Mouse (Mus musculus) midbrain, embryonic 13.5 days (tissue): ENCODE results near the gene Mcidas. TPM values are rescaled to one million over a fixed set of nuclear protein-coding genes. Genes with fewer than 3 reads are reported as not detected.

Experiments used
- ATAC-seq: fragments of 200-750 bp; cut with Nextera tagmentation; 2 replicates; pipeline ENCODE4 v1.8.0; 2017; ENCODE audit warnings: mild to moderate bottlenecking, moderate TSS enrichment, moderate library complexity
- H3K27ac ChIP-seq: fragments of 300-500 bp; sonication (generic); 2 replicates; pipeline ENCODE4 v1.5.1; 2015; ENCODE audit warnings: inconsistent platforms, mild to moderate bottlenecking, moderate library complexity
- H3K27me3 ChIP-seq: fragments of 300-500 bp; sonication (generic); 2 replicates; pipeline ENCODE4 v1.6.1; 2015; ENCODE audit warnings: mild to moderate bottlenecking, inconsistent platforms
- H3K36me3 ChIP-seq: fragments of 300-500 bp; sonication (generic); 2 replicates; pipeline ENCODE4 v1.6.1; 2015; ENCODE audit warnings: mild to moderate bottlenecking, inconsistent platforms
- H3K4me1 ChIP-seq: fragments of 300-500 bp; sonication (generic); replicated peaks from 2 replicates; pipeline ENCODE4 v1.6.1; 2015; ENCODE audit warnings: inconsistent platforms
- H3K4me2 ChIP-seq: fragments of 300-500 bp; sonication (generic); replicated peaks from 2 replicates; pipeline ENCODE4 v1.6.1; 2015; ENCODE audit warnings: moderate library complexity, mild to moderate bottlenecking, inconsistent platforms
- H3K4me3 ChIP-seq: fragments of 300-500 bp; sonication (generic); replicated peaks from 2 replicates; pipeline ENCODE4 v1.5.1; 2015; ENCODE audit warnings: mild to moderate bottlenecking, inconsistent platforms
- H3K9ac ChIP-seq: fragments of 300-500 bp; sonication (generic); replicated peaks from 2 replicates; pipeline ENCODE4 v1.6.1; 2015; ENCODE audit warnings: mild to moderate bottlenecking, inconsistent platforms
- H3K9me3 ChIP-seq: fragments of 300-500 bp; sonication (generic); 2 replicates; pipeline ENCODE4 v1.6.1; 2016; ENCODE audit warnings: mild to moderate bottlenecking, inconsistent platforms
- WGBS: fragments of 180-500 bp; shearing (Covaris S2); methylation state at CpG from one replicate; pipeline ENCODE4 v1.1.7; 2015; 5-methylcytosine and 5-hydroxymethylcytosine counted together
- polyA plus RNA-seq: library from polyadenylated mRNA; unstranded; fragments of >200 nt; fragmentation: Nextera tagmentation; extraction: Ambion mirVana; gene quantifications from 2 replicates; pipeline ENCODE4 v1.2.1, GENCODE M21; 2015

Mcidas gene
- polyA plus RNA-seq, 1 experiment from 2014 or later: 0.89 TPM

GRCm38 (mm10) chr13:113022467-113022866, 28.8 kb downstream of the Mcidas start:
- Histone ChIP-seq H3K36me3 (no peaks in the 10 kb centered on the region), H3K9me3 (no peaks in the 10 kb centered on the region), H3K27me3 (0 out of 2 replicates have a peak, but pooled peaks cover 4% of the 10 kb centered on the region), H3K27ac (no peak overlapping the region), H3K4me3 (no peak overlapping the region), H3K4me1 (no peaks in the 10 kb centered on the region), H3K9ac (no peak overlapping the region), H3K4me2 (no peak overlapping the region)
- 73% methylated on average over 8 of the region's 8 CpGs for WGBS
- no peak for ATAC-seq

- H3K4me1 ChIP-seq: no peaks in the 10 kb centered on the region
- 91% methylated on average over 17 of the region's 17 CpGs for WGBS
- ATAC-seq: no peak
Observed at GRCm38 (mm10) chr13:113023274-113024143, 29.9 kb downstream of the Mcidas start.

GRCm38 (mm10) chr13:113031351-113031750, 37.7 kb downstream of the Mcidas start:
- H3K4me1 ChIP-seq: peaks cover 32% of the 10 kb centered on the region
- peaks cover 43% of the 10 kb centered on the region for H3K27me3 ChIP-seq
- 1% methylated on average over 7 of the region's 7 CpGs for WGBS

More at GRCm38 (mm10) chr13:113023274-113024143, 29.9 kb downstream of the Mcidas start:
- H3K36me3 ChIP-seq: no peaks in the 10 kb centered on the region
- no peak overlapping the region for H3K4me2 ChIP-seq
- no peak overlapping the region for H3K9ac ChIP-seq
- no peak overlapping the region for H3K4me3 ChIP-seq
- H3K27me3 ChIP-seq: 0 out of 2 replicates have a peak, but pooled peaks cover 4% of the 10 kb centered on the region
- no peaks in the 10 kb centered on the region for H3K9me3 ChIP-seq
- no peak overlapping the region for H3K27ac ChIP-seq

GRCm38 (mm10) chr13:113031792-113032571, 38.3 kb downstream of the Mcidas start:
- peak overlapping the region; percentile 78 for H3K4me2 ChIP-seq
- WGBS: under 1% methylated on average over 40 of the region's 40 CpGs
- H3K4me3 ChIP-seq: peak overlapping the region; percentile 60
- peak overlapping the region; percentile 71 for H3K9ac ChIP-seq
- H3K9me3 ChIP-seq: no peaks in the 10 kb centered on the region
- H3K27me3 ChIP-seq: peaks cover 43% of the 10 kb centered on the region
- H3K4me1 ChIP-seq: peaks cover 32% of the 10 kb centered on the region
- ATAC-seq: peak; percentile 80
- peak overlapping the region; percentile 82 for H3K27ac ChIP-seq
- no peaks in the 10 kb centered on the region for H3K36me3 ChIP-seq

More at GRCm38 (mm10) chr13:113031351-113031750, 37.7 kb downstream of the Mcidas start:
- Histone ChIP-seq H3K9ac (no peak overlapping the region; the same call in 1 of the 2 replicates), H3K36me3 (no peaks in the 10 kb centered on the region), H3K9me3 (no peaks in the 10 kb centered on the region), H3K27ac (no peak overlapping the region), H3K4me2 (peak overlapping the region; percentile 78), H3K4me3 (peak overlapping the region; percentile 60)
- ATAC-seq: peak; percentile 35; the same call in 1 of the 2 replicates

- no peak overlapping the region; the same call in 1 of the 2 replicates for H3K4me3 ChIP-seq
- H3K27ac ChIP-seq: no peak overlapping the region
- no peaks in the 10 kb centered on the region for H3K9me3 ChIP-seq
- no peak for ATAC-seq
- no peak overlapping the region; the same call in 1 of the 2 replicates for H3K4me2 ChIP-seq
- peaks cover 47% of the 10 kb centered on the region for H3K27me3 ChIP-seq
- H3K9ac ChIP-seq: no peak overlapping the region
- H3K4me1 ChIP-seq: peaks cover 32% of the 10 kb centered on the region
- no peaks in the 10 kb centered on the region for H3K36me3 ChIP-seq
Observed at GRCm38 (mm10) chr13:113032831-113033230, 39.2 kb downstream of the Mcidas start.

- ATAC-seq: no peak
- Histone ChIP-seq H3K4me1 (peaks cover 32% of the 10 kb centered on the region), H3K4me2 (peak overlapping the region; percentile 85), H3K27ac (no peak overlapping the region), H3K4me3 (peak overlapping the region; percentile 49), H3K9ac (peak overlapping the region; percentile 54; the same call in 1 of the 2 replicates), H3K27me3 (peaks cover 44% of the 10 kb centered on the region), H3K36me3 (no peaks in the 10 kb centered on the region), H3K9me3 (no peaks in the 10 kb centered on the region)
- 3% methylated on average over 11 of the region's 11 CpGs for WGBS
Observed at GRCm38 (mm10) chr13:113034271-113034886, 40.7 kb downstream of the Mcidas start.

GRCm38 (mm10) chr13:113034950-113035421, 41.3 kb downstream of the Mcidas start, which contains the start of gene Cdc20b:
Cdc20b (plus strand) TSS chr13:113035111.
- Histone ChIP-seq H3K4me1 (peaks cover 32% of the 10 kb centered on the region), H3K9me3 (no peaks in the 10 kb centered on the region), H3K27me3 (peaks cover 40% of the 10 kb centered on the region), H3K4me2 (peak within 1 kb of the TSS; percentile 85), H3K36me3 (no peaks in the 10 kb centered on the region), H3K27ac (no peak within 1 kb of the TSS), H3K4me3 (peak within 1 kb of the TSS; percentile 49), H3K9ac (peak within 1 kb of the TSS; percentile 54)
- under 1% methylated on average over 46 of the region's 46 CpGs for WGBS
- peak; percentile 18; the same call in 1 of the 2 replicates for ATAC-seq

GRCm38 (mm10) chr13:113035852-113036251, 42.2 kb downstream of the Mcidas start:
- Histone ChIP-seq H3K36me3 (no peaks in the 10 kb centered on the region), H3K9ac (no peak overlapping the region), H3K4me2 (peak overlapping the region; percentile 85), H3K4me3 (peak overlapping the region; percentile 49), H3K27ac (no peak overlapping the region), H3K27me3 (peaks cover 38% of the 10 kb centered on the region), H3K9me3 (no peaks in the 10 kb centered on the region), H3K4me1 (peaks cover 32% of the 10 kb centered on the region)
- 0% methylated on average over 4 of the region's 4 CpGs for WGBS
- peak; percentile 83 for ATAC-seq

- 79% methylated on average over 3 of the region's 3 CpGs for WGBS
- no peak overlapping the region for H3K9ac ChIP-seq
- no peak for ATAC-seq
- H3K4me1 ChIP-seq: peaks cover 10% of the 10 kb centered on the region
- H3K27me3 ChIP-seq: no peaks in the 10 kb centered on the region
- H3K36me3 ChIP-seq: no peaks in the 10 kb centered on the region
- no peaks in the 10 kb centered on the region for H3K9me3 ChIP-seq
- peak overlapping the region; percentile 68 for H3K4me2 ChIP-seq
- peak overlapping the region; percentile 49 for H3K4me3 ChIP-seq
- no peak overlapping the region for H3K27ac ChIP-seq
Observed at GRCm38 (mm10) chr13:113044876-113045275, 51.2 kb downstream of the Mcidas start.

GRCm38 (mm10) chr13:113045458-113046110, 51.9 kb downstream of the Mcidas start:
- H3K27ac ChIP-seq: no peak overlapping the region
- ATAC-seq: no peak
- H3K4me3 ChIP-seq: peak overlapping the region; percentile 49
- H3K36me3 ChIP-seq: no peaks in the 10 kb centered on the region
- H3K4me2 ChIP-seq: peak overlapping the region; percentile 68
- H3K9me3 ChIP-seq: no peaks in the 10 kb centered on the region
- H3K4me1 ChIP-seq: peaks cover 10% of the 10 kb centered on the region
- peak overlapping the region; percentile 63 for H3K9ac ChIP-seq
- 20% methylated on average over 18 of the region's 18 CpGs for WGBS
- no peaks in the 10 kb centered on the region for H3K27me3 ChIP-seq
